Mouse (Mus musculus): ENCODE measurements around the gene Tmem184b. TPM values are rescaled to one million over a fixed set of nuclear protein-coding genes. Genes with fewer than 3 reads are reported as not detected.

Gene Tmem184b
- polyA plus RNA-seq, 1 experiment = 0.44 TPM

DNA sequence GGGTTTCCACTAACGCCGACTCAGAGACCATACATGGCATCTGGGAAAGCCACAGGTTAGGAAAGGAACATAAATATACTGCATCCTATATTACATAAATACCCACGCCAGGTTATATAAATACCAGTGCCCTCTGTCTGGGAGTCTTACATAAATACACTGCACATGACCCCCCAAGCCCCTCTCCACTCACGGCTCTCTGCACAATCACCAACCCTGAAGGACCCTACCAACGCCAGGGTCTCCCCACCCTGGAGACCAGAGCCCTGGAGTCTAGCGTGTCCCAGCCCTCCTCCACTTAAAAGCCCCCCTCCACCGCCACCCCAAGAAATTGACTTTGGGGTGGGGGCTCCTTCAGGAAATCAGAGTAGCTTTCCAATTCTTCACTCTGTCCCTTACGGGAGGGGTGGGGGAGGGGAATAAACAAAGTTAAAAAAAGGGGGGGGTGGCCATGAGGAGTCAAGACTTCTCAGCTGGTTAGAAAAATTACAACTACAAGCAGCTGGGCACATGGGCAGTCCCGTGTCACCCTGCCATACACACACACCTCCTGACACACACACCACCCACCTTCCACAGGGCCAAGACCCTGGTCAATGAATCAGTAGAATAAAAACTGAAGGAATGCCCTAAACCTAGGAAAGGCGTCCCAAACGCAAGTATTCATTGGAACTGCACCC is 37.4 kb upstream of the Tmem184b start:
- Histone ChIP-seq H3K4me3 (replicated peaks) (peak overlapping the region; percentile 61), H3K36me3 (ENCODE audit: control insufficient read depth) (no peaks in the 10 kb centered on the region), H3K4me1 (ENCODE audit: control insufficient read depth) (peaks cover 3% of the 10 kb centered on the region; the same call in 1 of the 2 replicates), H3K27me3 (ENCODE audit: control insufficient read depth) (peaks cover 28% of the 10 kb centered on the region), H3K9me3 (ENCODE audit: control insufficient read depth, low read length) (no peaks in the 10 kb centered on the region)
- no peak for TF ChIP-seq GATA1 (IDR thresholded peaks at IDR 0.05; ENCODE audit: low read length)

DNA sequence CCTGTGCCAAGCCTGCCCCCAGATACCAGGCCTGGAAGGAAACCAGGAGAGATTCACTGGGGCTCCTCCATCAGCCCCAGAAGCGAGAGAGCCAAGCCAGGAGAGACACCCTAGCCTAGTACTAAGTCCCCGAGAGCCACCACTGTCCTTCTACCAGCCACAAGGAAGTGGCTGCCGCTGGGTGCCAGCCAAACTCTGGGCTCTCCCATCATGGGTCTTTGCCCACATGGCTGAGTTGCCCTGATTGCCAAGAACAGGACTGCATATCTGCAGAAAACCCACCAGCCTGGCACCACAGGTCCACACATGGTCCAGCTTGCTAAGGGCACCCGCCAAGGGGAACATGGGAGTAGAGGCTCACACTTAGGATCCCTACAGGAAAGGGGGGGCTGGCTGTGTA is 36.9 kb upstream of the Tmem184b start:
- no peak for TF ChIP-seq TAL1 (IDR thresholded peaks at IDR 0.05; ENCODE audit: low read length)
- TF ChIP-seq GATA1 (IDR thresholded peaks at IDR 0.05; ENCODE audit: low read length) = no peak
- Histone ChIP-seq H3K27me3 (ENCODE audit: control insufficient read depth) (peaks cover 28% of the 10 kb centered on the region), H3K4me3 (replicated peaks) (no peak overlapping the region), H3K4me1 (ENCODE audit: control insufficient read depth) (peaks cover 9% of the 10 kb centered on the region), H3K9me3 (ENCODE audit: control insufficient read depth, low read length) (no peaks in the 10 kb centered on the region), H3K36me3 (ENCODE audit: control insufficient read depth) (no peaks in the 10 kb centered on the region)

DNA sequence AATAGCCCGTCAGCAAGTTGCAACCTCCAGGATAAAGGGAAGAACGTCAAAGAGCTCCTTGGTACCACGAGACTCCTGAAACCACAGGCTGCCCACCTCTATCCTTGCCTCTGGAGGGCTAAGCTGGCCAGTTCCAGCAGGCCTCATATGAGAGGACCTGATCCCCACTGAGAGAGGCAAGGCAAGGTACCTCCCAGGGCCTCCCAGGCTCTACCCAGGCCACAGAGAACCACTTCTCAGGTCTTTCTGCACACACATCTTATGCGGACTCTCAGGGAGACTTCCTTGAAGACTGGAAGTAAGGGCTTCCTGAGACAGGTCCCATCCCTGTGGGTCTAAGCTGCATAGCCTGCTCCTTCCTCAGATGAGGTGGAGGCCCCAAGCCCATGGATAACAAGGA is 36.0 kb upstream of the Tmem184b start:
- H3K4me3 ChIP-seq (replicated peaks) = no peak overlapping the region
- TF ChIP-seq GATA1 (IDR thresholded peaks at IDR 0.05; ENCODE audit: low read length) (no peak), TAL1 (IDR thresholded peaks at IDR 0.05; ENCODE audit: low read length) (no peak)
- no peaks in the 10 kb centered on the region for H3K36me3 ChIP-seq (ENCODE audit: control insufficient read depth)
- no peaks in the 10 kb centered on the region for H3K9me3 ChIP-seq (ENCODE audit: control insufficient read depth, low read length)
- H3K4me1 ChIP-seq (ENCODE audit: control insufficient read depth) = peaks cover 11% of the 10 kb centered on the region
- peaks cover 28% of the 10 kb centered on the region for H3K27me3 ChIP-seq (ENCODE audit: control insufficient read depth)

DNA sequence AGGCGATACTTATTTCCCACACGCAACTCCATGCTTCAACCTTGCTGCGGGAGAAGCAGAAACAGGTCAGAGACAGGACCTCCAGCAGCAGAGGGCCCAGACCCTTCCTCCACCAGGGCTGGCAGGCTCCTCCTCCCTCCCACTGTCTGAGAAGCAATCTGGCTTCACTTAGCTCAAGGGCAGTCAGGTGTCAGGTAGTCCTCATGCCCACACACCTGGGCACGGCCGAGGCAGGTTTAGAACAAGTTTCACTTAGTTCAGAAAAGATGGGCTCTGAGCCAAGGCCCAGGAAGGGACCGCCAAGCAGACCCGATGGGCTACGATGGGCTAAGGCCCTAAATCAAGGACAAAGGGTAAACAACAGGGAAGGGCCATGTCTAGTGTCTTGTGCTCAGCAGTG is 35.4 kb upstream of the Tmem184b start:
- Histone ChIP-seq H3K9me3 (ENCODE audit: control insufficient read depth, low read length) (no peaks in the 10 kb centered on the region), H3K27me3 (ENCODE audit: control insufficient read depth) (peaks cover 28% of the 10 kb centered on the region), H3K4me3 (replicated peaks) (no peak overlapping the region), H3K4me1 (ENCODE audit: control insufficient read depth) (peaks cover 11% of the 10 kb centered on the region), H3K36me3 (ENCODE audit: control insufficient read depth) (no peaks in the 10 kb centered on the region)
- no peak for TF ChIP-seq TAL1 (IDR thresholded peaks at IDR 0.05; ENCODE audit: low read length)
- TF ChIP-seq GATA1 (IDR thresholded peaks at IDR 0.05; ENCODE audit: low read length) = no peak

DNA sequence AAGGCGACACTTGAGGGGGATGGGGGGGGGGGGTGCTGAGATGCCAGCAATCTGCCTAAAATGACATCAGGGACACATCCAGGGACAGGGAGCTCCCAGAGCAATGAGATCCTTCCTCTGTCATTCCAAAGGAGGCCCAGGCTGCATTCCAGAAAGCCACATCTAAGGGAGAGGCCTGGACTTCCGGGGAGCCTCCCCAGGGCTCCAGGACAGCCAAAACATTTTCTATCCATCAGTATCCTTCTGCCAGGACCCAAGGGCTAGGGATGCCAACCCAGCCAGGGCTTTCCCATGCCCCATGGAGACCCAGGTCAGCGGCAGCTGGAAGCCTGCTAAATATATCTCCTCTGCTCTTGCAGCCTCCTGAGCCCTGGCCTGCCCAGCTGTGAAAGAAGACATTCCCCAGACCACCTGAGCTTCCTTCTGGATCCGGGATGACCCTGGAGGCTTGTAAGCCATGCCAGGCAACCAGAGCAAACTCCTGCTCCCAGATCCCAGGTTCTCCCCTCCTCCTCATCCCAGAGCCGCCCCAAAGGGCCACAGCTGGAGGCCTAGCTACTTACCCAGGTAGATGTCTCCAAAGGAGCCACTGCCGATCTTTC is 34.9 kb upstream of the Tmem184b start:
- Histone ChIP-seq H3K4me1 (ENCODE audit: control insufficient read depth) (peaks cover 11% of the 10 kb centered on the region), H3K27me3 (ENCODE audit: control insufficient read depth) (peaks cover 25% of the 10 kb centered on the region), H3K4me3 (replicated peaks) (no peak overlapping the region), H3K36me3 (ENCODE audit: control insufficient read depth) (no peaks in the 10 kb centered on the region), H3K9me3 (ENCODE audit: control insufficient read depth, low read length) (no peaks in the 10 kb centered on the region)
- no peak for TF ChIP-seq TAL1 (IDR thresholded peaks at IDR 0.05; ENCODE audit: low read length)
- TF ChIP-seq GATA1 (IDR thresholded peaks at IDR 0.05; ENCODE audit: low read length) = no peak

DNA sequence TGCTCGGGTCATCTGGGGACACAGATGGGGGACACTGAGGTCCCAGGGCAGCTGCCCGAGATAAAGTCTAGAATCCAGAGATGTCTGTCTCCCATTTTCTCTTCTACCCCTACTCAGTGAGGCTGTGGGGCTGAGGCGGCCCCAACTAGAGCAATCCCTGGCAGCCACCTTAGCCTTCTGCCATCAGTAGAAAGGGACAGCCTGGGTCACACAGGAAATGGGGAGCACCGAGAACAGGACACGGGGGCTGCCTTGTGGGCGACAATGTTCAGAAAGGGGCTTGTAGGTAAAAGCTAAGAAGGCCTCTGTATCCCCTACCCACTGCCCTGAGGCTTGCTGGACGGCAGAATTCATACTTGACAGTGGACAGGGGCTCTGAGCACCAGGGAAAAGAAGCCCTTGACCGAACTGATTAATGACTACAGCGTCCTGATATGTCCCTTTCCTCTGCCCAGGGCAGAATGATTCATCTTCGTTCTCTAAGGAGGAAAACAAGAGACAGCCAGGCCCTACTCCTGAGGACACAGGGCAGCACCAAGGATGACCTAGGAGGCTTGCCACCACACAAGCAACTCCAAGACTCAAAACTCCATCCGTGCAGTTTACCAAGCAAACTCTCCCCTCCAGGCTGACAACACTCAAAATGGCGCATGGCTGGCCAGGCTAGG is 34.3 kb upstream of the Tmem184b start:
- H3K4me3 ChIP-seq (replicated peaks) = no peak overlapping the region
- H3K27me3 ChIP-seq (ENCODE audit: control insufficient read depth) = peaks cover 27% of the 10 kb centered on the region
- H3K36me3 ChIP-seq (ENCODE audit: control insufficient read depth) = no peaks in the 10 kb centered on the region
- TF ChIP-seq GATA1 (IDR thresholded peaks at IDR 0.05; ENCODE audit: low read length) (no peak), TAL1 (IDR thresholded peaks at IDR 0.05; ENCODE audit: low read length) (no peak)
- no peaks in the 10 kb centered on the region for H3K9me3 ChIP-seq (ENCODE audit: control insufficient read depth, low read length)
- H3K4me1 ChIP-seq (ENCODE audit: control insufficient read depth) = peaks cover 11% of the 10 kb centered on the region

DNA sequence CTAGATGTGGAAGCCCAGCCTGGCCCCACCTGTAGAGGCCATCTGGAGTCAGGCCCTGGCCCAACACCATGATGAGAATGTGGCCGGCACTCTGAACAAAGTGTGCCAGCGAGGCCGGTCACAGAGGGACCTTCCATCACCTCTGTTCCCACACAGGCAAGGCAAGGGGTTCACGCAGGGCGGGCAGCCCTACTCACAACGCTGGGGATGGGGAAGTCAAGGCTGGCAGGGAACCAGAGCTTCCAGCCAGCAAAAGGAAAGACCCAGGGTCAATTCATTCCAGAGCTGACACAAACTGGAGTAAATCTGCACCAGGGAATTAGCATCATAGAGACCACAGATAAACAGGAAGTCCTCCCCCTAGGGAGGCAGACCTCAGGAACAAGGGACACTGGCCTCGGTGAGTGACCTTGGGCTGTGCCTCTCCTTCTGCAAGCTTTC is 33.1 kb upstream of the Tmem184b start:
- Histone ChIP-seq H3K27me3 (ENCODE audit: control insufficient read depth) (peaks cover 15% of the 10 kb centered on the region), H3K9me3 (ENCODE audit: control insufficient read depth, low read length) (no peaks in the 10 kb centered on the region), H3K4me1 (ENCODE audit: control insufficient read depth) (peaks cover 11% of the 10 kb centered on the region), H3K36me3 (ENCODE audit: control insufficient read depth) (no peaks in the 10 kb centered on the region), H3K4me3 (replicated peaks) (no peak overlapping the region)
- TF ChIP-seq GATA1 (IDR thresholded peaks at IDR 0.05; ENCODE audit: low read length) = no peak
- TF ChIP-seq TAL1 (IDR thresholded peaks at IDR 0.05; ENCODE audit: low read length) = no peak

DNA sequence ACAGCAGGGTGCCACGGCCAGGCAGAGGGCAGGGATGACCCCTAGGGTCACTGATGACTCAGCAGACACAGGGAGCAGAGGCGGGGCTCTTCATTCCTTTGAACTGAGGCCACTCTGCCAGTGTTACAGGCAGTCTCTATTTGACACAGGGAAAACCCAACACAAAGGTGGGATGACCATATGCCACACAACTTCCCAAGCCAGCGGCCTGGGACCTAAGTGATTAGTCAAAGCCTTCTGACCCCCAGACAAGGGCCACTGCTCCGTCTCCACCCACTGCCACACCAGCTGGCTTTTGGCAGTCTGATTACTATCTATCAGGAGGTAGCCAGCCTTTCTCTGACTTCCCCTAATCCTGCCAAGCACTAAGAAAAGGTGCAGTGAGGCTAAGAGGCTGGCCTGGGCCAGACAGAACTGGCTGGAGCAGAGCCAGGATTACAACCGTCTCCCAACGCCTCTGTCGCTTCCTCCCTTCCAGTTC is 31.9 kb upstream of the Tmem184b start:
- peaks cover 7% of the 10 kb centered on the region; the same call in 1 of the 2 replicates for H3K27me3 ChIP-seq (ENCODE audit: control insufficient read depth)
- H3K36me3 ChIP-seq (ENCODE audit: control insufficient read depth) = no peaks in the 10 kb centered on the region; the same call in 1 of the 2 replicates
- H3K9me3 ChIP-seq (ENCODE audit: control insufficient read depth, low read length) = no peaks in the 10 kb centered on the region
- H3K4me1 ChIP-seq (ENCODE audit: control insufficient read depth) = peaks cover 8% of the 10 kb centered on the region
- TF ChIP-seq TAL1 (IDR thresholded peaks at IDR 0.05; ENCODE audit: low read length) (no peak), GATA1 (IDR thresholded peaks at IDR 0.05; ENCODE audit: low read length) (no peak)
- no peak overlapping the region for H3K4me3 ChIP-seq (replicated peaks)

DNA sequence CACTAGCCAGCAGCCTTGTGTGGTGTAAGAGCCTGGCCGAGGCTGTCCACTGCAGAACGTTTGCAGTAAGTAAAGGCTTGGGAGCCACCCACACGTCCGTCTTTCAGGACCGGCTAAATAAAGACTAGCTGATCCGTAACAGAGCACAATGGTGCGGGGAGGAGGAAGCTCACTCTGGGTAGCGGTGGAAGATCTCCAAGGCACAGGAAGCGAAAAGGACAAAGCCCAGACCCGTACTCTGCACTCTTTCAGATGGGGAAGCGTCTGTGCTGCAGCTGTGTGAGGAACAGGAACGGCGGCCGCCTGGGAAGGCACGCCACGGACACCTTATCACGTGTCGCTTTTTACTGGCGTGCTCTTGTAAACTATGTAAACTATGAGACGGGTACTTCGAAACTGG is 29.5 kb upstream of the Tmem184b start:
- Histone ChIP-seq H3K4me1 (ENCODE audit: control insufficient read depth) (peaks cover 8% of the 10 kb centered on the region), H3K4me3 (replicated peaks) (no peak overlapping the region)

More for the DNA sequence above, 29.5 kb upstream of the Tmem184b start:
- TF ChIP-seq TAL1 (IDR thresholded peaks at IDR 0.05; ENCODE audit: low read length) (no peak), GATA1 (IDR thresholded peaks at IDR 0.05; ENCODE audit: low read length) (no peak)
- H3K27me3 ChIP-seq (ENCODE audit: control insufficient read depth) = peaks cover 6% of the 10 kb centered on the region; the same call in 1 of the 2 replicates
- no peaks in the 10 kb centered on the region for H3K9me3 ChIP-seq (ENCODE audit: control insufficient read depth, low read length)
- H3K36me3 ChIP-seq (ENCODE audit: control insufficient read depth) = peaks cover 4% of the 10 kb centered on the region; the same call in 1 of the 2 replicates
